Mouse (Mus musculus): Measurements from ENCODE around the gene Matk.

DNA sequence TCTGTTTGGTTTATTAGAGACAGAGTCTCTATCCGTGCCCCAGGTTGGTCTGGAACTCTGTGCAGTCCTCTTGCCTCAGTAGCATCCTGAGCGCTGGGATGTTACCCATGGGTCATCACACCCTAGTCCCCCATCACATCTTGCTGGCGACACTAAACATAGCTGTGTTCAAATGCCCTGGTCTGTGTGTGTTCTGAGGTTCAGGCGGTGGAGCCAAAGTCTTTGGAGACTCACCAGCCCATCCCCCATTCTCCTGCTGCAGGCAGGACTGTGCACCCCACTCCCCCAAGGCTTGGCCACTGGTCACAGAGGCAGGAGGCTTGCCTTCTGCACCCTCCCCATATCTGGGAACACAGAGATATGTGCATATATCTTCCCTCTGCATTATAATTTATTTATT, 48.6 kb upstream of the Matk start:
- TF ChIP-seq HCFC1 (IDR thresholded peaks at IDR 0.05; ENCODE audit: borderline replicate concordance, insufficient read depth, low read length) = no peak
- TF ChIP-seq CHD2 (IDR thresholded peaks at IDR 0.05; ENCODE audit: low read depth, low read length) = no peak
- no peak for TF ChIP-seq ZNF384 (IDR thresholded peaks at IDR 0.05; ENCODE audit: low read depth, low read length)

Measured in ES-E14 (cell line).